Mouse (Mus musculus) CH12.LX (cell line): ENCODE data around the gene Moap1.

ENCODE experiments used
- CTCF ChIP-seq, 2 experiments: IDR thresholded peaks in 1 of 2; conservative IDR thresholded peaks in 1 of 2; 2 replicates each; pipeline ENCODE4 v1.5.1; 2011 to 2012; ENCODE audit warnings: low read depth in 2 of 2, low read length in 2 of 2, improper control_type of control experiment in 1 of 2, inconsistent platforms in 1 of 2, mild to moderate bottlenecking in 1 of 2, moderate library complexity in 1 of 2
- KAT2A ChIP-seq: IDR thresholded peaks from 2 replicates; pipeline ENCODE4 v1.6.1; 2012; ENCODE audit warnings: low read length, improper control_type of control experiment, inconsistent platforms; ENCODE audit not compliant: insufficient replicate concordance

- TF ChIP-seq KAT2A: no peak
- TF ChIP-seq CTCF (conservative IDR thresholded peaks at IDR 0.05 in 1 of 2, IDR thresholded peaks at IDR 0.05 in 1 of 2; ENCODE audit: low read depth in 2 of 2, low read length in 2 of 2): peak in 1 of 2 experiments; percentile 42; a peak in 2 of 4 replicates
Measured at GRCm38 (mm10) chr12:102779452-102779851, 36.0 kb upstream of the Moap1 start.
